Mouse (Mus musculus): Measurements from ENCODE around the gene Slc9a2. TPM values are rescaled to one million over a fixed set of nuclear protein-coding genes. Genes with fewer than 3 reads are reported as not detected.

Gene Slc9a2
- polyA plus RNA-seq, 1 experiment from 2014 or later = 3.0 TPM

- Histone ChIP-seq H3K27ac (ENCODE audit: low read depth, low read length) (no peak overlapping the region), H3K4me3 (ENCODE audit: low read depth, low read length) (no peak overlapping the region), H3K4me1 (replicated peaks; ENCODE audit: control insufficient read depth, insufficient read depth, low read length) (no peaks in the 10 kb centered on the region), H3K27me3 (replicated peaks; ENCODE audit: control insufficient read depth, insufficient read depth, low read length) (no peaks in the 10 kb centered on the region), H3K9ac (ENCODE audit: low read depth, low read length) (no peak overlapping the region), H3K9me3 (ENCODE audit: control insufficient read depth) (no peaks in the 10 kb centered on the region), H3K4me2 (replicated peaks; ENCODE audit: low read depth) (no peak overlapping the region), H3K36me3 (ENCODE audit: control insufficient read depth, insufficient read depth) (no peaks in the 10 kb centered on the region)
- no peak for ATAC-seq
- WGBS = 22% methylated on average over 3 of the region's 3 CpGs
- peak; percentile 88 for TF ChIP-seq CTCF (IDR thresholded peaks at IDR 0.05; ENCODE audit: low read depth)
Measured at GRCm38 (mm10) chr1:40802759-40803158, 122.4 kb downstream of the Slc9a2 start.

- H3K9ac ChIP-seq (ENCODE audit: low read depth, low read length) = no peak overlapping the region
- 91% methylated on average over 12 of the region's 12 CpGs for WGBS
- H3K4me3 ChIP-seq (ENCODE audit: low read depth, low read length) = no peak overlapping the region
- no peak overlapping the region for H3K27ac ChIP-seq (ENCODE audit: low read depth, low read length)
- no peak overlapping the region for H3K4me2 ChIP-seq (replicated peaks; ENCODE audit: low read depth)
- no peaks in the 10 kb centered on the region for H3K27me3 ChIP-seq (replicated peaks; ENCODE audit: control insufficient read depth, insufficient read depth, low read length)
- H3K4me1 ChIP-seq (replicated peaks; ENCODE audit: control insufficient read depth, insufficient read depth, low read length) = no peaks in the 10 kb centered on the region
- no peak for ATAC-seq
- TF ChIP-seq CTCF (IDR thresholded peaks at IDR 0.05; ENCODE audit: low read depth) = no peak
- H3K9me3 ChIP-seq (ENCODE audit: control insufficient read depth) = no peaks in the 10 kb centered on the region
- no peaks in the 10 kb centered on the region for H3K36me3 ChIP-seq (ENCODE audit: control insufficient read depth, insufficient read depth)
Measured at GRCm38 (mm10) chr1:40804118-40804517, 123.7 kb downstream of the Slc9a2 start.

DNA sequence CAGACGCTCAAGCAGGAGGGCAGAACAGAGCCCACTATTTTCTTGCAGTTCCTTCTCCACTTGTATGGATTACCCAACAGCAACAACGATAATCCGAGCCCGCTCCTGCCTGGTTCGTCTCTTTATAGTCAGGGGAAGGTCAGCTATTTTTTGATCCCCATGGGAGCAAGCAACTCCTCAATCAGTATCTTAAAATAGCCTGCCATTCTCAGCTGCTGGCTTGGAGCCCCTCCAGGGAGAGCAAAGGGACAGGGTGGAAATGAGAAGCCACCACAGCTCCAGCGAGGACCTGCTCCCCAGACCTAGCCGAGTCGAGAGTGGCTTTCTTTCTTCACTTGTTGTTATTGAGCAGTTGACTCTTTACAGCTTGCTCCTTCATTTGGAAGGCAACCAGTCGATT lies 125.0 kb downstream of the Slc9a2 start, which contains the start of gene Tmem182:
TSS of gene Tmem182 (plus strand) at position 251 of the 400 bp plus-strand sequence.
- Histone ChIP-seq H3K4me3 (ENCODE audit: low read depth, low read length) (no peak within 1 kb of the TSS), H3K27ac (ENCODE audit: low read depth, low read length) (no peak within 1 kb of the TSS), H3K4me2 (replicated peaks; ENCODE audit: low read depth) (no peak within 1 kb of the TSS), H3K36me3 (ENCODE audit: control insufficient read depth, insufficient read depth) (no peaks in the 10 kb centered on the region), H3K9me3 (ENCODE audit: control insufficient read depth) (no peaks in the 10 kb centered on the region), H3K9ac (ENCODE audit: low read depth, low read length) (no peak within 1 kb of the TSS), H3K27me3 (replicated peaks; ENCODE audit: control insufficient read depth, insufficient read depth, low read length) (no peaks in the 10 kb centered on the region), H3K4me1 (replicated peaks; ENCODE audit: control insufficient read depth, insufficient read depth, low read length) (no peaks in the 10 kb centered on the region)
- ATAC-seq = no peak
- TF ChIP-seq CTCF (IDR thresholded peaks at IDR 0.05; ENCODE audit: low read depth) = no peak
- 76% methylated on average over 9 of the region's 9 CpGs for WGBS

- Histone ChIP-seq H3K36me3 (ENCODE audit: control insufficient read depth, insufficient read depth) (no peaks in the 10 kb centered on the region), H3K27ac (ENCODE audit: low read depth, low read length) (no peak overlapping the region), H3K9me3 (ENCODE audit: control insufficient read depth) (no peaks in the 10 kb centered on the region), H3K4me2 (replicated peaks; ENCODE audit: low read depth) (no peak overlapping the region), H3K9ac (ENCODE audit: low read depth, low read length) (no peak overlapping the region), H3K4me3 (ENCODE audit: low read depth, low read length) (no peak overlapping the region), H3K27me3 (replicated peaks; ENCODE audit: control insufficient read depth, insufficient read depth, low read length) (no peaks in the 10 kb centered on the region), H3K4me1 (replicated peaks; ENCODE audit: control insufficient read depth, insufficient read depth, low read length) (no peaks in the 10 kb centered on the region)
- TF ChIP-seq CTCF (IDR thresholded peaks at IDR 0.05; ENCODE audit: low read depth) = no peak
- 88% methylated on average over 11 of the region's 11 CpGs for WGBS
- ATAC-seq = no peak
Measured at GRCm38 (mm10) chr1:40805891-40806290, 125.5 kb downstream of the Slc9a2 start.

DNA sequence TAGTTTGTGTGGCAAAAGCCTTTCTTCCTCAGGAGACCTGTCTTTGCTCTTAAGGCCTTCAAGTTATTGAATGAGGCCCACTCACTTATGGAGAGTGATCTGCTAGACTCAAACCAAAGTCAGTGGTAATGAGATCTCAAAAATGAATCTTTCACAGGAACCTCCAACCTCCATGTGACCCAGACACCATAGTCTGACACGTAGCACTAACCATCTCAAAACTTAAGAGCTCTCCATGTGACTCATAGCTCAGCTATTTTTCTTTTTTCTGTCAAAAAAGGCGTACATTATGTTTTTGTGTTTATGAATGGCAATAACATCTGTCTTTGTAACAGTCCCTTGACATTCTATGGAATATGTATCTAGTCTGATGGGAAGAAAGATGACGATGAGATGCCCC lies 128.3 kb downstream of the Slc9a2 start:
- Histone ChIP-seq H3K4me1 (replicated peaks; ENCODE audit: control insufficient read depth, insufficient read depth, low read length) (no peaks in the 10 kb centered on the region), H3K4me2 (replicated peaks; ENCODE audit: low read depth) (no peak overlapping the region), H3K9me3 (ENCODE audit: control insufficient read depth) (no peaks in the 10 kb centered on the region), H3K4me3 (ENCODE audit: low read depth, low read length) (no peak overlapping the region), H3K27ac (ENCODE audit: low read depth, low read length) (no peak overlapping the region), H3K36me3 (ENCODE audit: control insufficient read depth, insufficient read depth) (no peaks in the 10 kb centered on the region), H3K27me3 (replicated peaks; ENCODE audit: control insufficient read depth, insufficient read depth, low read length) (no peaks in the 10 kb centered on the region), H3K9ac (ENCODE audit: low read depth, low read length) (no peak overlapping the region)
- no peak for ATAC-seq
- TF ChIP-seq CTCF (IDR thresholded peaks at IDR 0.05; ENCODE audit: low read depth) = no peak
- 77% methylated on average over 3 of the region's 3 CpGs for WGBS

GRCm38 (mm10) chr1:40815071-40815845 lies 134.9 kb downstream of the Slc9a2 start:
- no peaks in the 10 kb centered on the region for H3K4me1 ChIP-seq (replicated peaks; ENCODE audit: control insufficient read depth, insufficient read depth, low read length)
- WGBS = 49% methylated on average over 16 of the region's 16 CpGs
- no peaks in the 10 kb centered on the region for H3K27me3 ChIP-seq (replicated peaks; ENCODE audit: control insufficient read depth, insufficient read depth, low read length)
- ATAC-seq = peak; percentile 59
- H3K9ac ChIP-seq (ENCODE audit: low read depth, low read length) = no peak overlapping the region
- H3K4me2 ChIP-seq (replicated peaks; ENCODE audit: low read depth) = peak overlapping the region; percentile 43
- TF ChIP-seq CTCF (IDR thresholded peaks at IDR 0.05; ENCODE audit: low read depth) = no peak
- no peaks in the 10 kb centered on the region for H3K36me3 ChIP-seq (ENCODE audit: control insufficient read depth, insufficient read depth)
- no peak overlapping the region for H3K27ac ChIP-seq (ENCODE audit: low read depth, low read length)
- no peak overlapping the region for H3K4me3 ChIP-seq (ENCODE audit: low read depth, low read length)
- no peaks in the 10 kb centered on the region for H3K9me3 ChIP-seq (ENCODE audit: control insufficient read depth)

Other genes with a start within 250 kb of the Slc9a2 start
- gene Il18r1, start 215.0 kb upstream of the Slc9a2 start, polyA plus RNA-seq (2015; fragmentation: Nextera tagmentation; extraction: Ambion mirVana) = 4.4 and 6.4 TPM in 2 replicates
- 0.39 and 0.48 TPM in 2 replicates for gene Il18rap, start 165.2 kb upstream of the Slc9a2 start, polyA plus RNA-seq (2015; fragmentation: Nextera tagmentation; extraction: Ambion mirVana)
- gene Slc9a4, start 100.5 kb upstream of the Slc9a2 start, polyA plus RNA-seq (2015; fragmentation: Nextera tagmentation; extraction: Ambion mirVana) = 0.20 and 0.38 TPM in 2 replicates
- 7.6 and 7.8 TPM in 2 replicates for gene Mfsd9, start 110.1 kb downstream of the Slc9a2 start, polyA plus RNA-seq (2015; fragmentation: Nextera tagmentation; extraction: Ambion mirVana)
- gene Tmem182, start 125.0 kb downstream of the Slc9a2 start, polyA plus RNA-seq (2015; fragmentation: Nextera tagmentation; extraction: Ambion mirVana) = 0.05 and 0.16 TPM in 2 replicates

All from intestine, postnatal 0 days (tissue).